Mouse (Mus musculus) cerebellum, postnatal 14 days (tissue): ENCODE data around the gene Kansl1.

Source experiments
- DNase-seq, 2 experiments: peaks; one replicate each; pipeline ENCODE4 v3.0.0; 2021; ENCODE audit warnings: mixed read lengths in 2 of 2

Kansl1 gene

DNA sequence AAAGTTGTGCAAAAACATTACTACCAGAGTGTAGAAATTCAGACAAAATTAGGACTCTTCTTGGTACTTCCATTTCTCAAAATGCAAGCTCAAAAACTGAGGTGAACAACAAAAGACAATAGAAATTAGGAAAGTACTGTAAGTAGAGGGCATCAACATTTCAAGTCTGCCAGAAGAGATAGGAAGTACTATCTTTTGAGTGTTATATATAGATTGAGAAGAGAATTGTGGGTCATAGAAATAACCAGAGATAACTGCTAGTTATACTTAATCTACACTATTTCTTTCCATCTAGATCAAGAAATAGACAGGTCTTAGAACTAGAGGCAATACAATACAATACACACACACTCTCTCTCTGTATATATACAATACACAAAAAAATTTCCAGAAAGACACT is 30.2 kb downstream of the Kansl1 start:
- DNase-seq, result no peak

DNA sequence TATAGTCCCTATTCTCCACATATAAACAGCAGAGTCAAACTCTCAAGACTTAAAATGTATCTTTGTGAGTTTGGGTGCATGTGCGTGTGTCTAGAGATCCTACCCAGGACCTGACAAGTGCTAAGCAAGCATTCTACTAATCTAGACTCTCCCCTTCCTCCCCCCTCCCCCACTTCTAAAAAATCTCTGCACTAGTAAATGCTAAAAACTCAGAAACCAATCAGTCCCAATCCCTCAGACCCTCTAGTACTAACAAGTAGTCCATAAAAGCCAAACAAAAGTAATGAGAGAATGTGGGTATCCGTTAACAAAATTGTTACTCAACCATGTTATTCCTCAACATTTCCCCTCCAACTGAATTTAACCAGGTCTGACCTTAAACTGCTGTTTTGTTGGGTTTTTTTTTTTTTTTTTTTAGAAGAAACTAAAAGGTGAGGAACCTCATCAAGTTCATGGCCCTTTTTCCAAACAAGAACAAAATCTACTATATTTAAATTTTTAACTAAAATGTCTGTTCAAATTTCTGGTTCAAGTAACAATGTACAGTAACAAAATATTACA is 32.2 kb downstream of the Kansl1 start:
- DNase-seq, result no peak

DNA sequence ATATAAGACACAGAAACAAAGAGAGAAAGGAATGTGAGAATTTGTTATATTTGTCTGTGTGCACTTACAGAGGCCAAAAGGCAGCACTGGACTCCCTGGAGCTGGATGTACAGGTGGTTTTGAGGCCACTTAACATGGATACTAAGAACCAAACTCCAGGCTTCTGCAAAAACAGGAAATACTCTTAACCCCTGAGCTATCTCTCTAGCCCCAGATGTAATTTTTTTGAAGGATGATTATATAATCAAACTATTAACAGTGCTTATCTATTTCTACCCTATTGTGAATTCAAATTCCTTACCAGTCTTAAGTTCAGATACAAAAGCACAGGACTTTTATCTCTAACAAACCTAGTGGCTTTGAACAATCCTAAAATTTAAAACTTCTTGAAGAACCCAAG is 32.9 kb downstream of the Kansl1 start:
- no peak for DNase-seq

DNA sequence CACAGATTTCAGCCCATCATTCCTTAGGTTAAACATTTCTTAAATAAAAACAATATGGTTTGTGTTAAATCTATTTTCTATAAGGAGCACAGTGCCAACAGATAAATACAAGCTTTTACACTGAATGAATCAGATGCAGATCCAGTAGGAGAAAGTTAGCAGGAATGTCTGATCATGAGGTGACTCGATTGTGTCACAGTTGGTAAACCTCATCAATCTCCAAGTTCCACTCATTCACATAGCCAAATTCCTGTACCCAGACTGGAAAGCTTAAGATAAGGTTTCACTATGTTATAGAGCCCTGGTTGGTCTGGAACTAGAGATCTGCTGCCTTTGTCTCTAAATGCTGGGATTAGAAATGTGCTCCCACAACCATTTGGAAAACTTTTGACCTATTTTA is 33.5 kb downstream of the Kansl1 start:
- no peak for DNase-seq

DNA sequence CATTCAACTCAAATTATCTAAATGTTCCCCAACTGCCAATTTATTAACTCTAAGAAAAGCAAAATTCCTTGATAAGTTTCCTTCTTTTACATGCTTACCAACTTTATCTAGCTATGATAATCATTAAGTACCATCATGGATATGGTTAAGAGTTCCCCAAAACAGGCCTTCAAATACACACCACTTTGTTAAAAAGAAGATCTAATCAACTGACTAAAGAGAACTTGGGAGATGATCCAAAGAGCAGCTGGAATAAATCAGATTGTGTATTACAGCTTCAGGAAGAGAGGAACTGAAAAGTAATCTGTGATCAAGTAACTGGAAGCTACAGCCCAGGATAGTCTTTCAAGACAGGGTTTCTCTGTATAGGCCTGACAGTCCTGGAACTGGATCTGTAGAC is 36.4 kb downstream of the Kansl1 start:
- DNase-seq, result no peak

DNA sequence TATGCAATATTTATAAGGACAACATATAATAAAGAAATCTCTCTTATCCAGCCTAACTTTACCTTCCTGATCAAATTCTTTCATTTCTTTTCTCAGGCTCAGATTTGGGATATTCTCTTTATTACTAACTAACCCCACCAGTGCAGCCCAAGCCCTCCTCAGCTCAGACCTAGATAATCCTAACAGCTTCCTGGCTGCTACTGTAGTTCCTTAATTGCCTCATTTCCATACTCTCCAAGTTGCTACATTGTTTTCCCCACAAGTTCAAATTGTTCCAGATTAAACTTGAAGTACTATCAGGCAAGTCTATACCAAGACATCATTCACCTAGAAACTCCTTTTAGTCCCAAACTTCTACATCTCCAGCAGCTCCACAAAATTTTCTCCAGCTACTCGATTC is 36.9 kb downstream of the Kansl1 start:
- DNase-seq, result no peak

DNA sequence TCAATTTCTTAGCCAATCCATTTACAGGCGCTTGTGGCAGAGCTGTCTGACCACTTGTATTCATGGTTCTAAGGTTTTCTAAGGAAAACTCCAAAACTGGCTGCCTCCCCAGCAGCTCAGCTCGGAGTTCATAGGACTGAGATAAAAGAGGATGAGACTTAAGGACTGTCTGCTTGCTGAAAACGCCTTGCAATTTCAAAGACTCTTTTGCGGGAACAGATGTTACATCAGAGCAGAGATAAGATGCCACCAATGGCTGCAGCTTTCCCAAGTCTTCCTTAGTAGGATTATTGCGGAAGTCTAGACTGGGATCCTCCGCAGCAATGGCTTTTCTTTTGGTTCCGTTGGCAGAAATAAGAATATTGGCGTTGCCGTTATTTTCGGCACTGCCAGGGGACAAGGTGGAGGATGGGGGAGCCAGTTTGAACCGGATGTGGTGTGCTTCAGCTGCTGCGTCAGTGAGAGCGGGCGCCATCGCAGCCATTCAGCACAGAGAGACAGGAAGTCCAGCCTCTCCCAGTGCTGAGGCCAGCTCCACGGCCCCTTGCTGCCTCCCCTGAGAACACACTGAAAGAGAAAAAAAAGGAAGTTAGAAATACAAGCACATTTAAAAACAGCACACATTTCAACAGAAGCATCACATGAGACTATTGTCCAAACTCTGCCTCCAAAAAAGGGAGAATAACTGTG is 43.8 kb downstream of the Kansl1 start:
- DNase-seq, result no peak

DNA sequence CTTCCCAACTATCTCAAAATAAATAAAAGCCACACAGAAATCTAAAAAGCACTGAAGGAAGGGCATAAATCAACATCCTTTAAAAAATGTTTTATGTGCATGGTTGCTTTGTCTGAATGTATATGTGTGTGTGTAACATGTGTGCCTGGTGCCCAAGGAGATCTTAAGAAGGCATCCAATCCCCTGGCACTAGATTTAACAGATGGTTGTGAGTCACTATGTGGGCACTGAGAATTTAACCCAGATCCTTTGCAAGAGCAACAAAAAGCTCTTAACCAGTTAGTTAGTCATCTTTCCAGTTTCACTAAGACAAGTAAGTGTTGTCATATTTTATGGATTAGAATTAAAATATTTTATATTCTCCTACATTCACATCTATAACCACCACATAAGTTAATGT is 56.4 kb downstream of the Kansl1 start:
- DNase-seq, result no peak

DNA sequence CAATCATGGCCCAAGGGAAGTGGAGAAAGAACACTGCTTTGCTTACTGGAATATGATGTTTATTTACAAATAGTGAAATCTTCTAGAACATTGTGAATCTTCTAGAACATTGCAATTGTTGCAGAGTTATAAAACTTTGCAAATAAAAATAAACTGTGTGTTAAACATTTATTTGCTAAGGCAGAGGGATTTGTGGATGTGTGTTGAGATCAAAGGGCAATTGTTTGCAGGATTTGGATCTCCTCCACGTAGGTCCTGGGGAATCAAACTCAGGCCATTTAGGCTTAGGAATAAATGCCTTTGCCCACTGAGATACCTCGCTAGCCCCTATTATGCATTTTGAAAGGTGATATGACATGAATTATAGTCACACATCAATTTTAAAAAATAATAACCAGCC is 61.3 kb downstream of the Kansl1 start:
- no peak for DNase-seq

DNA sequence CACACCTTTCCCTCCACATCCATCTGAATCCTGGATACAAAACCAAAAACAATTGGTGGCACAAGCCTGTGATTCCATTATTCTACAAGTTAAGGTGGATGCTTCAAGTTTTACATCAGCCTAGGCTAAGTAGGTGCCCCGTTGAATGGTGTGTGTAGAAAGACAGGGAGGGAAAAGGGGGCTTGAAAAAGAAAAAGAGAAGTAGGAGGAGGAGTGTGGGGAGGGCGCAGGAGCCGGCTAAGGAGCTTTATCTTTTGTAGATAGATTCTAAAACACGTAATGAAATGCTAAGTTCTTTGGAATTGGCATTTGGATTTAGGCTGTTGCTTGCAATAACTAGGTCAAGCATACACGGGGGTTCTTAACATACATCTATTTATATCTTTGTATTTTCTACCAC is 67.7 kb downstream of the Kansl1 start:
- DNase-seq, result no peak

DNA sequence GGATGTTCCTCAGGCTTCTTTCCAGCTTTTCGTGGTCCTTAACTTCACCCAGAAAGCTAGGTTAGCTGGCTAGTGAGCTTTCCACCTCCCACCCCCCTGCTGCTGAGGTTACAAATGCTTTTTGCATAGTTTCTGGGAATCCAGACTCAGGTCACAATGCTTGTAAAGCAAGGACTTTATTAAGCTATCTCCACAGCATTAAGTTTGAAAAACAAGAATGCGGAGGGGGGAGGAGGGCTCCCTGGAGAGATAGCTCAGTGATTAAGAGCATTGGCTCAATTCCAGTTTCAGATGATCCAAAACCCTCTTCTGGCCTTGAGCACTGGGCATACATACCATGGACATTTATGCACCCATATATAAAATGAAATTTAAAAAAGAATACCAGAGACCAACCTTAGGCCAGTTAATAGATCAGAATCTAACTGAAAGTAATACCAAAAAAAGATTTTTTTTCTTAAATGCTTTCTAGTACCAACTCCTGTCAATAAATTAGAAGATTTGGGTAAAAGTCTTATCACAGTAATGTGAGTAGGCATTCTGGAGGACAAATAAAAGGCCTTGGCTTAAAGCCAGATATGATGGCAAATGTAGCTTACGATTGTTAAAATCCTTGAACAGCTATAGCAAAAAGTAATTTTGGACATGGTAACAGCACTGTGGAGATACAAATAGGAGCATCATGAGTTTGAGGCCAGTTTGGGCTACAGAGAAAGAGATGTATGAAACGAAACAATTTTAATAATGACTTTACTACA is 69.0 kb downstream of the Kansl1 start:
- peak in 1 of 2 experiments; percentile 33 for DNase-seq

DNA sequence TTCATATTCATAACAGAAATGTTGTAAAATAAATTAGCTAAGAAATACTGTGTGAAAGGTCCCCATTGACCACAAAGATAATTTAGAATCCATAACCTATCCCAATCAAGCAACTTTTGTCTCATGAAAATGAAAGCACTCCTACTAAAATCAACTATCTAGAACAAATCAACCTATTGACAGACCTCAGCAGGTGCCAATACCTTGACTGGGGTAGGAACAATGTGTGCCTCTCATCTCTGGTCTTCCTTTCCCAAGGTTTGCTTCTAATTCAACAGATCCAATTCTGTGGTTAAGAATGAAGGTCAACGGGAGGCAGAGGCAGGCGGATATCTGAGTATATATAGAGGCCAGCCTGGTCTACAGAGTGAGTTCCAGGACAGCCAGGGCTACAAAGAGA is 73.0 kb downstream of the Kansl1 start:
- DNase-seq, result no peak

DNA sequence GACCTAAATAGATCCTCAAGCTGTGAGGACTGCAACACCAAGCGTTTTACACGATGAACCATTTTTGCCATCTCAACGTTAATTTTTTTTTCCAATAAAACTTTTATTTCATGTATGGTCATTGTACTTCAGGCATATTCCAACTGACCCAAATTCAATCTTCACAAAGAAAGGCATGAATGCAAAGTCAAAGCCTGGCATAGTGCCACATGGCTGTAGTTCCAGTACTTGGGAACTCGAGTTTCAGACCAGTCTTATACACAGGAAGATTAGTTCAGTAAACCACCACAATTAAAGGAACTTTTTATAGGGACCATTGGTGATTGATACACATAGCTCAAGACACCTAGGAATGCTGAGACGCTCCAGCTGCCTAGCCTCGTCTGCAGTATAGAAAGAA is 75.5 kb downstream of the Kansl1 start:
- DNase-seq, result peak; percentile 25 to 37

DNA sequence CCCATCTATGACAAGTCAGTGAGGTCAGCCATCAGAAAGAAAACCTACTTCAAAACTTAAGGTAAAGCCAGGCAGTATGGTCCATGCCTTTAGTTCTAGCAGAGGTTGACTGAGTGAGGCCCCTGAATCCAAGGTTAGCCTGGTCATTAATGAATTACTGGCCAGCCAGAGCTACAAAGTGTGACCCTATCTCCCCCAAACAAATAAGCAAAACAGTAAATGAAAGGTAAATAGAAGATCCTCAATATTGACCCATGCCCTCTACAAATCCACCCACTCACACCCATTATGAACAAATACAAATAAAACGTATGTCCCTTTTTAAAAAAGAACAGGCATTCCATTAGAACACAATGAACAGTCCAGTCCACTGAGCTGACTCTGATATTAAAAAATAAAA is 76.5 kb downstream of the Kansl1 start:
- no peak for DNase-seq

DNA sequence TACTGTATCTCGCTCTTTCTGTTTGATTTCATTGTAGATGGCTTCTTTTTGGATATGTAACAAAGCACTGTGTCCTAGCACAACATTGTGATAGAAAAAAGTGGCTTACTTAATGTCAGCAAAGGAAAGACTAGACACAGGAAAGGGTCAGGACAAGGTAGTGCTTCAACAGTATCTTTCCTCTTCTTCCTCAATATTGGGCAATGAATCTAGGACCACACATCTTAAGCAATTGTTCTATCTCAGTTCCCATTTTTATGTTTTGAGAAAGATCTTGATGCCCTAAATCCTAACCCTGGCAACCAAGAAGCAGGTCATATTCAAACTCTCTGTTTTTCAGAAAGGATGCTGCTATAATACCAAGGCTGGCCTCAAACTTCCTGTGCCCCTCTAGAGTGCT is 81.4 kb downstream of the Kansl1 start:
- DNase-seq, result no peak

DNA sequence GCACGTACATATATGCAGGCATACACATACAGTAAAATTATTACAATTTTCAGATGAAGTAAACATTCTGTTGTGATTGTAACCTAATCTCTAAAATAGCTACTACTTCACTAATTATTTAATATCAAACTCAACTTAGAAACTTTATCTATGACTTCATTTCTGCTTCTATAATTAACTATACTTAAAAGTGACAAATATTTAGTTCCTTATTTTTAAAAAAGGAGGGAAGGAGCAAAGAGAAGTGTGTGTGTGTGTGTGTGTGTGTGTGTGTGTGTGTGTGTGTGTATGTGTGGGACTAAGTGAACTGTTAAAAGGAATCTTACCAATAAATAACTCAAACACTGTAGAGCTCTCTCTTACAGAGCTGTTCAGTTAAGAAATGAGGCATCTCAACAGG is 82.1 kb downstream of the Kansl1 start:
- no peak for DNase-seq

DNA sequence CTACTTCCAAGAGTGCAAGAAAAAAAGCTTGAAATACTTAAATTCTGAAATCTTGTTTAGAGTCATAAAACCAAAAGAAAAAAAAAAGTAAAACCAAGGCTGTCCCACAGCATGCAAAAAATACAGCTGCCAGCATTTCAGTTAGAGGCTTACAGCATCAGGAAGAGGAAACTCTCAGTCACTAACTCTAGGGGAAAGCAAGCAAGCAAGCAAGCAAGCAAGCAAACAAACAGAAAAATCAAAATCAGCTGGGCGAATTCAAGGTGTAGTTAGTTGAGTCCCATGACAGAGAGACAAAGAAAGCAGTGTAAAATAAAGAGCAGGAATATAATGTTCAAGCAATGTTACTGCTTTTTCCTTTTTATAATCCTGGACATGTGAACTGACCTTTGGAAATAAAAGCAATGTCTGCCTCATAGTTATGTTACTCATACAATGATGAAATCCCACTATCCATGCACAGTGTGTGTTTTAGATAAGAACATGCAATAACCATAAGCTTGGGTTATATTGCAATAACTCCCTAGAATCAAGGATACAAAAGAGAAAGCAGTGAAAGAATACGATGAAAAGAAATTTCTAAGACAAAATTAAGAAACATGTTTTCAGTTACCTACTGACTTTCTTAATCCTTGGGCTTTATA is 85.4 kb downstream of the Kansl1 start:
- no peak for DNase-seq

DNA sequence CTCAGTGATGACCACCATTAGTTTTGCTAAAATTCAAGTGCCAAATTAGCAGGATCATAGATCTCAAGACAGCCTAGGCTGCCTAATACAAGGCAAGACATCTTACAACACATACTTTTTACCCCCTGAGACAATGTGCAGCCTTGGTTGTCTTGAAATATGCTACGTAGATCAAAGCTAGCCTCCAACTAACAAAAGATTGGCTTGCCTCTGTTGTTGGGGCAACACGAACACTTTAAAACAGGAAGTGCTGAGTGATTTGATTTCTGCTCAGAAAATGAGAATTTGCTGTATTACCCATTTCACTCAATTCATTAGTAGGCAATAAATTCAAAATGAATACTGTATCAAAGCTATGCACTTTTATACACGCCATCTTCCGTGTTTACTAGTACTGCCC is 86.8 kb downstream of the Kansl1 start:
- no peak for DNase-seq

DNA sequence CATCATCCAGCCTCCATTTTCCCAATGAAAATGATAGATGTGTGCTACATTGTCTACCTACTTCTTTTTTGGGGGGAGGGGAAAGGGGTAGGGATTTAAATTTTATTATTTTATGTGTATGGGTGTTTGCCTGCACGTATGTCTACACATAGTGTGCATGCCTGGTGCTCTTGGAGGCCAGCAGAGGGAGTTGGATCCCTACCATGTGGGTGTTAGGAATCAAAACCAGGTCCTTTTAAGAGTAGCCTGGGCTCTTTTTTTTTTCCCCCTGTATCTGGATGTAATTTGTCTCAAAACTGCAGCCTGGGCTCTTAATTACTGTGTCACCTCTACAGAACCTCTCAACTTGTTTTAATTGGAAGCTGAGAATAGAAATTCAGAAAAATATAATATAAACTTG is 89.0 kb downstream of the Kansl1 start:
- DNase-seq, result peak; percentile 25 to 30

DNA sequence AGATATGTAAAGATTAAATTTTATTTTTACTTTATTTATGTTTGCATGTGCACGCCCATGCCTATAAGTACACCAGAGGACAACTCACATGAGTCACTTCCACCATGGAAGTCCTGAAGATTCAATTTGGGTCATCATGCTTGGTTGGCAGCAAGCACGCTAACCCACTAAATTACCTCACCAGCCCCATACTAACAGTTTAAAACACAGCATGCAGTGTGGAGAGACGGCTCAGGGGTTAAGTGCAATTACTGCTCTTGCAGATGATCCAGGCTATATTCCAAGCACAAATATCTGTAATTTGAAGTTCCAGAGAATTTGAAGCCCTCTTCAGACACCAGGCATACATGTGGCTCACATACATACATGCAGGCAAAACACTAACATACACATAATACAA is 92.4 kb downstream of the Kansl1 start:
- DNase-seq, result no peak

DNA sequence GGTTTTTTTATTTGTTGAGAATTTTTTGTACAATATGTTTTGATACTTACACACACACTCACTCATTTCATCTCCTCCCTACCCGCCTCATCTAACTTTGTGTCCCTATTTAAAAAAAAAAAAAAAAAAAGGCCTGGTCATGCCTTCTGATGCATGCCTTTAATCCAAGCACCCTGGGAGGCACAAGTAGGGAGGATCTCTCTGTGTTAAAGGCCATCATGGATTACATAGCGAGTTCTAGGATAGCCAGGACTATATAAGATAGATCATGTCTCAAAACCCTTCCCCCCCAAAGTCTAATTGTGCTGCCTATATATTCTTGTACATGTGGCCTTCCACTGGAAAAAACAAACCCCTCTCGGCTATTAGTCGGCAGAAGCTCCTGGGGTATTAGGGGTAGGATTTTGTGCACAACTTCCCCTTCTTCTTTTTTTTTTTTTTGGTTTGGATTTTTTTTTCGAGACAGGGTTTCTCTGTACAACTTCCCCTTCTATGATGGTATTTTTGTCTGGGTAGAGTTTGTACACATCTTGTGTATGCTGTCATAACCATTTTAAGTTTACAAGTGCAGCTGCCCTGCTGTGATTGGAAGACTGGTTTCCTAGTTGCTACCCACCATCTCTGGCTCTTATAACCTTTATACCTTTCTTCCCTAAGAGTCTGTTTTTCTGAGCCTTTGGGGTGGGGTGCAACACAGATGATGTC is 101.0 kb downstream of the Kansl1 start:
- no peak for DNase-seq

DNA sequence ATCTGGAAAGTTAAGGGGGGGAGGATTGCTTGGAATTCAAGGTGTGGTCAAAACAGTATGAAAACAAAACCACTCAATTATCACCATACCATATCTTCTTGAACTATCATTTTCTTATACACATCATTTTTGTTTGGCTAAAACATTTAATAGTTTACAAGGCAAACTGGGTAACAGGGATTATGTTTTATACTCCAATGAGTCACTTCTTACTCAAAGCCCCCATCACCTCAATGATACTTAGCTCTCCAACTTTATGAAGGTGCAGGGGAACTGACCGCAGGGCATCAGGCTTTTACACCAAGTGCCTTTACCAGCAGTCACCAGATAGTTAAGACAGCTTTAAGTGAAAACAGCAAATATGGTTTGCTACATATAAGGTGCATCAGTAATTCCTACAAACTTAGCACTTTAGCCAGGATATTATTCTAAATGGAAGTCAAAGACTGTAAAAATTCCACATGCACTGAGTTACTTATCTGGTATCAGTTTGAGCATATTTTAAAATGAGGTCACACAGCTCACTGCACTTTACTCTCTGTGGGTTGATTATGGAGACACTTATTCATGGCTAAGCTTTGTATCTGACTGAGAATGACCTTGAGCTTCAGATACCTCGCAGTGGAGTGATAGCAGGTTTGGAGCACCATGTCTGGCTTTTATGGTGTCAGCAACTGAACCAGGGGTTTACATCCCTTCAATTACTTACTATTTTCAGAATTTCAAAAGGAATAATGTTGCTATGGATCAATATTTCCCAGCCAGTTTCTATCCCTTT is 104.6 kb downstream of the Kansl1 start:
- no peak for DNase-seq
